Mouse (Mus musculus): ENCODE results near the gene Etl4. TPM values are rescaled to one million over a fixed set of nuclear protein-coding genes. Genes with fewer than 3 reads are reported as not detected.

Gene Etl4
- polyA plus RNA-seq, 1 experiment from 2014 or later, result 12.4 TPM

GRCm38 (mm10) chr2:20532623-20533022 is 623.0 kb downstream of the Etl4 start:
- Histone ChIP-seq H3K27me3 (ENCODE audit: control insufficient read depth, insufficient read depth, low read length) (no peaks in the 10 kb centered on the region), H3K4me2 (replicated peaks; ENCODE audit: low read depth) (no peak overlapping the region), H3K27ac (replicated peaks) (no peak overlapping the region), H3K9me3 (ENCODE audit: control insufficient read depth, low read length) (no peaks in the 10 kb centered on the region), H3K4me3 (ENCODE audit: low read depth, low read length) (no peak overlapping the region), H3K36me3 (ENCODE audit: control insufficient read depth, insufficient read depth, low read length) (peaks cover 7% of the 10 kb centered on the region), H3K9ac (ENCODE audit: low read length) (no peak overlapping the region), H3K4me1 (replicated peaks; ENCODE audit: control insufficient read depth, insufficient read depth) (no peaks in the 10 kb centered on the region)
- 28% methylated on average over 3 of the region's 3 CpGs for WGBS
- DNase-seq (ENCODE audit: low spot score) (no peak), ATAC-seq (ENCODE audit: low FRiP score, low TSS enrichment) (no peak)
- TF ChIP-seq CTCF (IDR thresholded peaks at IDR 0.05; ENCODE audit: low read depth), result no peak
- no peak for TF ChIP-seq EP300 (optimal IDR thresholded peaks at IDR 0.05)

GRCm38 (mm10) chr2:20537785-20538184 is 628.2 kb downstream of the Etl4 start:
- TF ChIP-seq CTCF (IDR thresholded peaks at IDR 0.05; ENCODE audit: low read depth) (no peak), EP300 (optimal IDR thresholded peaks at IDR 0.05) (no peak)
- no peak overlapping the region for H3K4me3 ChIP-seq (ENCODE audit: low read depth, low read length)
- no peak overlapping the region for H3K9ac ChIP-seq (ENCODE audit: low read length)
- WGBS, result 62% methylated on average over 6 of the region's 6 CpGs
- ATAC-seq (ENCODE audit: low FRiP score, low TSS enrichment) (no peak), DNase-seq (ENCODE audit: low spot score) (no peak)
- no peaks in the 10 kb centered on the region for H3K4me1 ChIP-seq (replicated peaks; ENCODE audit: control insufficient read depth, insufficient read depth)
- no peak overlapping the region for H3K4me2 ChIP-seq (replicated peaks; ENCODE audit: low read depth)
- H3K27ac ChIP-seq (replicated peaks), result no peak overlapping the region
- no peaks in the 10 kb centered on the region for H3K9me3 ChIP-seq (ENCODE audit: control insufficient read depth, low read length)
- no peaks in the 10 kb centered on the region for H3K27me3 ChIP-seq (ENCODE audit: control insufficient read depth, insufficient read depth, low read length)
- no peaks in the 10 kb centered on the region; the same call in 1 of the 2 replicates for H3K36me3 ChIP-seq (ENCODE audit: control insufficient read depth, insufficient read depth, low read length)

- H3K36me3 ChIP-seq (ENCODE audit: control insufficient read depth, insufficient read depth, low read length), result no peaks in the 10 kb centered on the region; the same call in 1 of the 2 replicates
- H3K4me3 ChIP-seq (ENCODE audit: low read depth, low read length), result no peak overlapping the region
- DNase-seq (ENCODE audit: low spot score), result no peak
- no peak overlapping the region for H3K4me2 ChIP-seq (replicated peaks; ENCODE audit: low read depth)
- no peaks in the 10 kb centered on the region for H3K9me3 ChIP-seq (ENCODE audit: control insufficient read depth, low read length)
- no peaks in the 10 kb centered on the region for H3K27me3 ChIP-seq (ENCODE audit: control insufficient read depth, insufficient read depth, low read length)
- no peak overlapping the region for H3K9ac ChIP-seq (ENCODE audit: low read length)
- TF ChIP-seq CTCF (IDR thresholded peaks at IDR 0.05; ENCODE audit: low read depth) (no peak), EP300 (optimal IDR thresholded peaks at IDR 0.05) (no peak)
- ATAC-seq (ENCODE audit: low FRiP score, low TSS enrichment), result no peak
- H3K27ac ChIP-seq (replicated peaks), result no peak overlapping the region
- WGBS, result 82% methylated on average over 4 of the region's 4 CpGs
- H3K4me1 ChIP-seq (replicated peaks; ENCODE audit: control insufficient read depth, insufficient read depth), result no peaks in the 10 kb centered on the region
Measured at GRCm38 (mm10) chr2:20538871-20539270, 629.3 kb downstream of the Etl4 start.

GRCm38 (mm10) chr2:20541261-20541660 is 631.7 kb downstream of the Etl4 start:
- Histone ChIP-seq H3K4me1 (replicated peaks; ENCODE audit: control insufficient read depth, insufficient read depth) (no peaks in the 10 kb centered on the region; the same call in 1 of the 2 replicates), H3K9ac (ENCODE audit: low read length) (no peak overlapping the region), H3K36me3 (ENCODE audit: control insufficient read depth, insufficient read depth, low read length) (no peaks in the 10 kb centered on the region), H3K4me2 (replicated peaks; ENCODE audit: low read depth) (no peak overlapping the region), H3K27me3 (ENCODE audit: control insufficient read depth, insufficient read depth, low read length) (no peaks in the 10 kb centered on the region), H3K27ac (replicated peaks) (no peak overlapping the region), H3K9me3 (ENCODE audit: control insufficient read depth, low read length) (no peaks in the 10 kb centered on the region), H3K4me3 (ENCODE audit: low read depth, low read length) (no peak overlapping the region)
- no peak for TF ChIP-seq EP300 (optimal IDR thresholded peaks at IDR 0.05)
- no peak for TF ChIP-seq CTCF (IDR thresholded peaks at IDR 0.05; ENCODE audit: low read depth)
- ATAC-seq (ENCODE audit: low FRiP score, low TSS enrichment), result no peak
- DNase-seq (ENCODE audit: low spot score), result no peak

- no peak for ATAC-seq (ENCODE audit: low FRiP score, low TSS enrichment)
- no peak overlapping the region for H3K27ac ChIP-seq (replicated peaks)
- 66% methylated on average over 7 of the region's 7 CpGs for WGBS
- TF ChIP-seq CTCF (IDR thresholded peaks at IDR 0.05; ENCODE audit: low read depth), result no peak
- TF ChIP-seq EP300 (optimal IDR thresholded peaks at IDR 0.05), result no peak
- H3K9ac ChIP-seq (ENCODE audit: low read length), result no peak overlapping the region
- no peak for DNase-seq (ENCODE audit: low spot score)
- H3K4me1 ChIP-seq (replicated peaks; ENCODE audit: control insufficient read depth, insufficient read depth), result no peaks in the 10 kb centered on the region; the same call in 1 of the 2 replicates
- H3K4me2 ChIP-seq (replicated peaks; ENCODE audit: low read depth), result no peak overlapping the region
- H3K9me3 ChIP-seq (ENCODE audit: control insufficient read depth, low read length), result no peaks in the 10 kb centered on the region
- H3K4me3 ChIP-seq (ENCODE audit: low read depth, low read length), result no peak overlapping the region
- no peaks in the 10 kb centered on the region for H3K36me3 ChIP-seq (ENCODE audit: control insufficient read depth, insufficient read depth, low read length)
- no peaks in the 10 kb centered on the region for H3K27me3 ChIP-seq (ENCODE audit: control insufficient read depth, insufficient read depth, low read length)
Measured at GRCm38 (mm10) chr2:20542286-20542685, 632.7 kb downstream of the Etl4 start.

- Histone ChIP-seq H3K9ac (ENCODE audit: low read length) (no peak overlapping the region), H3K4me2 (replicated peaks; ENCODE audit: low read depth) (no peak overlapping the region; the same call in 1 of the 2 replicates), H3K36me3 (ENCODE audit: control insufficient read depth, insufficient read depth, low read length) (no peaks in the 10 kb centered on the region), H3K4me3 (ENCODE audit: low read depth, low read length) (no peak overlapping the region), H3K4me1 (replicated peaks; ENCODE audit: control insufficient read depth, insufficient read depth) (no peaks in the 10 kb centered on the region; the same call in 1 of the 2 replicates), H3K9me3 (ENCODE audit: control insufficient read depth, low read length) (no peaks in the 10 kb centered on the region), H3K27me3 (ENCODE audit: control insufficient read depth, insufficient read depth, low read length) (no peaks in the 10 kb centered on the region), H3K27ac (replicated peaks) (no peak overlapping the region)
- TF ChIP-seq EP300 (optimal IDR thresholded peaks at IDR 0.05) (no peak), CTCF (IDR thresholded peaks at IDR 0.05; ENCODE audit: low read depth) (no peak)
- WGBS, result 50% methylated on average over 2 of the region's 2 CpGs
- ATAC-seq (ENCODE audit: low FRiP score, low TSS enrichment), result no peak
- DNase-seq (ENCODE audit: low spot score), result no peak
Measured at GRCm38 (mm10) chr2:20545624-20546023, 636.0 kb downstream of the Etl4 start.
